Mouse (Mus musculus) left cerebral cortex, postnatal 10 days (tissue): ENCODE data around the gene Borcs5. TPM values are rescaled to one million over a fixed set of nuclear protein-coding genes. Genes with fewer than 3 reads are reported as not detected.
A peak's percentile ranks its signal among the peaks of the same experiment; 100 is the strongest.

Experiments used
- DNase-seq, 2 experiments: peaks; one replicate each; pipeline ENCODE4 v3.0.0; 2021 to 2022; ENCODE audit warnings: low spot score in 2 of 2, mixed read lengths in 1 of 2; ENCODE audit errors: extremely low spot score in 1 of 2
- intact Hi-C: fragments of 180-260 bp; cut with DNase I; formaldehyde crosslinking; loops from one replicate; pipeline ENCODE4 v1.15.1; 2025
- total RNA-seq, 2 experiments: library from RNA; stranded (reverse); gene quantifications; 2 replicates each; pipeline ENCODE4 v1.2.3; 2021

Gene Borcs5
- total RNA-seq, 2 experiments from 2014 or later, result 26.3 to 26.5 TPM

GRCm38 (mm10) chr6:134620846-134621551 is 18.3 kb upstream of the Borcs5 start:
- intact Hi-C loops, result no loop called here
- peak; percentile 45 to 65 for DNase-seq

- intact Hi-C loops, result no loop called here
- DNase-seq, result no peak
Measured at GRCm38 (mm10) chr6:134621552-134621949, 17.8 kb upstream of the Borcs5 start.

GRCm38 (mm10) chr6:134625431-134625830 is 13.9 kb upstream of the Borcs5 start:
- intact Hi-C loops, result no loop called here

GRCm38 (mm10) chr6:134626564-134626963 is 12.7 kb upstream of the Borcs5 start:
- intact Hi-C loops, result no loop called here
- DNase-seq, result no peak

More at GRCm38 (mm10) chr6:134625431-134625830, 13.9 kb upstream of the Borcs5 start:
- no peak for DNase-seq

- intact Hi-C loops, result no loop called here
- DNase-seq, result no peak
Measured at GRCm38 (mm10) chr6:134630447-134630846, 8.9 kb upstream of the Borcs5 start.

- intact Hi-C loops, result no loop called here
- peak in 1 of 2 experiments; percentile 81 for DNase-seq
Measured at GRCm38 (mm10) chr6:134631947-134632687, 7.2 kb upstream of the Borcs5 start, which contains the start of gene Mansc1. Mansc1 (minus strand) TSS chr6:134632488.

GRCm38 (mm10) chr6:134632756-134633155 is 6.6 kb upstream of the Borcs5 start:
- no peak for DNase-seq
- intact Hi-C loops, result no loop called here

- no peak for DNase-seq
- intact Hi-C loops, result no loop called here
Measured at GRCm38 (mm10) chr6:134633553-134633952, 5.8 kb upstream of the Borcs5 start.

GRCm38 (mm10) chr6:134636476-134636875 is 2.8 kb upstream of the Borcs5 start:
- intact Hi-C loops, result no loop called here
- DNase-seq, result no peak

- intact Hi-C loops, result no loop called here
- no peak for DNase-seq
Measured at GRCm38 (mm10) chr6:134639900-134640299, 590 bp downstream of the Borcs5 start.

- DNase-seq, result peak; percentile 90 to 97
- intact Hi-C loops, result no loop called here
Measured at GRCm38 (mm10) chr6:134640485-134641475, 1.5 kb downstream of the Borcs5 start.

- intact Hi-C loops, result no loop called here
- no peak for DNase-seq
Measured at GRCm38 (mm10) chr6:134641738-134642446, 2.6 kb downstream of the Borcs5 start.

- no peak for DNase-seq
- intact Hi-C loops, result no loop called here
Measured at GRCm38 (mm10) chr6:134643296-134643695, 4.0 kb downstream of the Borcs5 start.

GRCm38 (mm10) chr6:134646835-134647234 is 7.5 kb downstream of the Borcs5 start:
- DNase-seq, result no peak
- intact Hi-C loops, result no loop called here

- DNase-seq, result no peak
- intact Hi-C loops, result no loop called here
Measured at GRCm38 (mm10) chr6:134647621-134648020, 8.3 kb downstream of the Borcs5 start.

GRCm38 (mm10) chr6:134648356-134648755 is 9.0 kb downstream of the Borcs5 start:
- DNase-seq, result no peak
- intact Hi-C loops, result no loop called here

GRCm38 (mm10) chr6:134656527-134656926 is 17.2 kb downstream of the Borcs5 start:
- intact Hi-C loops, result loop anchor here (5.0 to 10.0 kb wide), 2 partner anchors 206 to 288 kb away; no protein-coding TSS in a partner anchor
- DNase-seq, result no peak
